Mouse (Mus musculus) megakaryocyte, embryonic 14.5 days (primary cell): ENCODE results near the gene Gm21119.
"Not testable (repeated sequence)": the region's sequence is repeated elsewhere in the genome, so short reads cannot be mapped to it uniquely, and the experiment has no call there.

Experiments
- FLI1 ChIP-seq: IDR thresholded peaks from 2 replicates; pipeline ENCODE4 v1.6.1; 2012; ENCODE audit warnings: low read length, inconsistent platforms, mixed read lengths
- GATA1 ChIP-seq: IDR thresholded peaks from 3 replicates; pipeline ENCODE4 v1.6.1; 2012; ENCODE audit warnings: mixed read lengths, low read length, inconsistent platforms, borderline replicate concordance

GRCm38 (mm10) chr8:20591002-20591401 lies 23.7 kb upstream of the Gm21119 start:
- not testable (repeated sequence) for TF ChIP-seq GATA1, FLI1
